Mouse (Mus musculus) heart, adult 18-20 months (tissue): ENCODE measurements at regions not wholly inside any gene's neighbourhood (a gene's known extent, or its start where the extent isn't known, plus 50 kb on each side); places are given as distances from the start of the nearest gene placed in this dataset.
"Not testable (repeated sequence)": the region's sequence is repeated elsewhere in the genome, so short reads cannot be mapped to it uniquely, and the experiment has no call there.

Experiments used
- DNase-seq, 2 experiments: peaks; one replicate each; pipeline ENCODE4 v3.0.0; 2021 to 2022; ENCODE audit warnings: mixed read lengths in 1 of 2

- no peak for DNase-seq
These were observed 124.1 kb upstream of the Gm5150 start for GRCm38 (mm10) chr3:16130385-16130784.

DNA sequence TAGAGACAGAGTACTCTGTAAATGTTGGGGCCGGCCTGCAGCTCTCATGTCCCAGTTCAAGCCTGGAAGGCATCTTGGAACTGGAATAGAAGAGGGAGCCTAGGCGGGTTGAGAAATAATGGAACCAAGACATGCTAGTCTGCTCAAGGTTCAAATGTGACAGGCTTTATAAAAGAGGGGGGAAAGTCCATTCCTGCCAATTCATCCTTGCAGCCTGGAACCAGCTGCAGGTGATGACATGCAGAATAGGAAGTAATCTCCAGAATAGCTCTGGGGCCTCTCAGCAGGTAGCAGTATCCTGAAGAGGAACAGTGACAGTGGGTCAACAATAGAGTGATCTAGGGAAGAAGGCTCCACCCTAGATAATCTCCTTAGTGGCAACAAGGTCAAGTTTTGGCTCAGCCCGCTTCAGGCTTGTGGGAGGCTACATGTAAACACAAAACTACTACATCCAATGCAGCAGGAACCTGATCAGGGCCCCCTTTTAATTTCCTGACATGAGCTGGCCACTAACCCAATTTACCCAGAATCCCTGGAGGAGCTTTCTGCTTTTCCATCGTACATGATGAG lies 119.2 kb upstream of the Gm5150 start:
- not testable (repeated sequence) for DNase-seq

DNA sequence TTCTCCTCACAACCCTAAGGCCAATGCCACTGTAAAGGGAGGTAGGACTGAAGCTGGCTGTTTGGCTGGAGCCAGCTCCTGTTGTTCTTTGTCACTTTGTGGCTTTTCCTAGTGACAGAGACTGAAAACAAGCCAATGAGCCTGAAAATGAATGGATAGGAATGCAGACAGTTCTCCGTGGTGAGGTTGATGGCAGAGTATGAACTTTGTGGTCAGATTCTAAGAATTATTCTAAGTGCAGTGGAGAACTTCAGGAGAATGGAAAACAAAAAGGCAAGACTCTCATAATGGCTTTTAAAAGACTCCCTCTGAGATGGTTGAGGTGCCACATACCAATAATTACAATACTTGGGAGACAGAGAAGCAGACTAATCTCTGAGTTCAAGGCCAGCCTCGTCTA lies 109.7 kb upstream of the Gm5150 start:
- DNase-seq = no peak

DNA sequence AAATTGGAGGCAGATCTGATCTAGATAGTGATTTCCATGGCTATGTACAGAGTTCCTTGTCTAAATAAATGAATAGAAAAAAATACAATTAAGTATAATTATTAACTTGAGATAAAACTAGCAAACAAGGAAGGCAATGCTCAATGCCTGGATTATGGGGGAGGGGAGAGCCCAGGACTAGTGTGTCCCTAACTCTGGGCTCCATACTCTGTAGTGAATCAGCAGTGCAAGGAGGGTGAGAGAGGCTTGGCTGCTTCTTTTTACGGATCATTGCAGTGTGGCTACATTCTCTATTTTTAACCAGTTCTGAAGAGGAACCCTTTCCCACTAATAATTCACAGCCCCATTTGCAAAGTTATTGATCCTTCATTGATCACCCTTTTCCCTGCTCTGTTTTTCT lies 101.3 kb upstream of the Gm5150 start:
- no peak for DNase-seq

DNA sequence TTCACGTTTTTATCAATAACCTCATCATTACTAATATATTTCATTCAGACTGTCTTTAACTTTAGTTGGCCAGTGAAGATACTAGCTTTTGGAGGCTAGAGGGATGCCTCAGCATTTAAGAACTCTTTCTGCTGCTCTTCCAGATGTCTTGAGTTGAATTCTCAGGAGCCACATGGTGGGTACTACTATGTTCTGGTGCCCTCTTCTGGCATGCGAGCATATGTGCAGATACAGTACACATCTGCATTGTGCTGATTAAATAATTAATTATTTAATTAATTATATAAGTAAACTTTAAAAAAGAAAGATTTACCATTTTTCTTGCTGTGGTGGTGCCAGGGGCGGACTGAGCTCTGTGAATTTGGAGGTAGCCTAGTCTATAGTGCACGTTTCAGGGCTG lies 98.8 kb upstream of the Gm5150 start:
- no peak for DNase-seq

- no peak for DNase-seq
These were observed 96.9 kb upstream of the Gm5150 start for GRCm38 (mm10) chr3:16103180-16103579.

DNA sequence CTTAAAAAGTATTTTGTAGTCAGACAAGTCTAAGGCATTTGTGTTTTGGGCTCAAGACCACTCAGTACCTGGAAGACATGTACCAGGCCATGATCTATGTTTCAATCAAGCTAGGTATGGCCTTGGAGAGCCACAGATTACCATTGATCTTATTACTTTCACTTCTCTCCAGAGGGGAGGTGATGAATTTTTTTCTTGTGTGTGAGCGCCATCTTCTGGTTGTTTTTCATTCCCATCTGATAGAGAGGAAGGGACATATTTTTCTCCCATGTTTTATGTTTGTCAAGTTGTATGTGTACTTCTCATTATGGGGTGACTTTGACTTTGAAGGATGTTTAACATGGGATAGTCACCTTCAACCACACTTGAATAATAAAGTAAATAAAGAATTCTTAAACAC lies 80.3 kb upstream of the Gm5150 start:
- peak in 1 of 2 experiments; percentile 2 for DNase-seq

GRCm38 (mm10) chr3:16085288-16085687 lies 79.1 kb upstream of the Gm5150 start:
- DNase-seq = no peak

DNA sequence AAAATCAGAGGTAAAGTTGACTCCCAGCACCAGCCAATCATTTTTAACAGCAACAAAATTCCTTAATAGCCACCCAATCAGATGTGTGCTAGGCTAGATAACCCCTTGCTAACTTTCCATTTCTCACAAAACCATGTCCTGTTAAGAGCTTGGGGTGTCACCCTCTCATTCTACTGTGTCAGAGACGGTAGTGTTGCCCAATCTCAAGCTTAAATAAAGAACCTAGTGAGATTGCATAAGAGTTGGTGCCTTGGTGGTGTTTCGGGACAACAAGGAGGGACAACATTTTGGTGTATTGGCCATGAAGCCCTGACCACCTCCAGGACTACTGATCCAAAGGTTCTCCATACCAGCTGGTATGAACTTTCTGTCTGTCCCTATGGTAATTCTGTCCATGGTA lies 72.9 kb upstream of the Gm5150 start:
- DNase-seq = no peak

DNA sequence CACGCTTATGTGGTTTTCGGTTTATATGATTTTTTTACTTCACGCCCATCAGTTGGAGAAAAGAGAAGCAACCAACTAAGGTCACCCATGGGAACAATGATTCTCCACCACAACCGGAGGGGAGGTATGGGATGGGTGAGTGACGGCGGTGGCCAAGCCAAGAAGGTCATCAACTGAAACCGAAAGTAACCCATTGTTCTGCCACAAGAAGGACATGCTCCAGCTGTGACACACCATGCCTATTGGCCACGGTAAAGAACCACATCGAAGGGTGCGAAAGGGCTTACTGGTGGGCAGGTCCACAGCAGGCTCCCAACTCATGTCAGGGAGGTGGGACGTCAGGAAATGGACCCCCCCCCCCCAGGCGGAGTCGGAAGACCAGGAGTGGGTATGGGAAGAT lies 65.7 kb upstream of the Gm5150 start:
- DNase-seq = no peak

DNA sequence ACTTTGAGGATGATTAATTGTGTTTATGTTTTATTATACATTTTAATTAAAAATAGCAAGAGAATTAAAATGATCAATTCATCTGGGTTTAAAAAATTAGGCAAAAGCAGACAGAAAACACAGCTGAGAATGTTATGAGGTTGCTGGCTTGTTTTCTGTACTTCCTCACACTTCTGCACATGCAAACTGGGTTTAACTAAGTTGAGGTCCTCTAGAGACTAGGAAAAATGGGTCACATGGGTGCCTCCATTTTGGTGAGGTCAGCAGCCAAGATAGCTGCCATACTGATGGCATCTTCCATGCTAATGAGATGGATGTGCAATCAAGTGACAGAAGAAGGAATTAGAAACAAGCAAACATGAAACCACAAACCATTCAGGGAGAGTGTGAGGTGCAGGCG lies 64.7 kb upstream of the Gm5150 start:
- no peak for DNase-seq

DNA sequence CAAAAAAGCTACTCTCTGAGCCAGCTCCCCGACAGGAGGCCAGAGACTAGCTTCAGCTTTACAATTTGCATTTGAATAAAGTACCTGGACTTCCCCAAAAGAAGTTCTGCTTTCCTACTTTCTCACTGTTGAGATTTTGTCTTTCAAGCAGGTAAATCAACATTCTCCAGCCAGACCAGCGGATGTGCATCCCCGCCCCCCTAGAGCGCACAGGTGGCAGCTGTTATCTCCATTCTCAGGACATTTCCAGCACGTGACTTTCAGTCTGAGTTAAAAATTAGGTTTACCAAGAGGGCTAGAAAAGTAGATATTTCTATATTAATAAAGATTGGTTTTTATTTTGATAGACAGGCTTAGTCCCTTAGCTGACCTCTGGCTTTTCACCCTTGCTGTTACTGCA lies 51.5 kb upstream of the Gm5150 start:
- DNase-seq = not testable (repeated sequence)
